Mouse (Mus musculus) embryonic facial prominence, embryonic 11.5 days (tissue): Measurements from ENCODE around the gene Smndc1. TPM values are rescaled to one million over a fixed set of nuclear protein-coding genes. Genes with fewer than 3 reads are reported as not detected.

Experiments used
- ATAC-seq: fragments of 200-750 bp; cut with Nextera tagmentation; replicated peaks from 2 replicates; pipeline ENCODE4 v1.8.0; 2017; ENCODE audit warnings: low read depth; ENCODE audit not compliant: insufficient number of reproducible peaks, low FRiP score, low TSS enrichment
- DNase-seq: peaks from one replicate; pipeline ENCODE4 v3.0.0-alpha.2; 2015; ENCODE audit warnings: low spot score
- H3K27ac ChIP-seq: fragments of 300-500 bp; sonication (generic); replicated peaks from 2 replicates; pipeline ENCODE4 v1.5.1; 2014; ENCODE audit warnings: mild to moderate bottlenecking, low read depth, low read length, control low read depth
- H3K27me3 ChIP-seq: fragments of 300-500 bp; sonication (generic); 2 replicates; pipeline ENCODE4 v1.6.1; 2014; ENCODE audit warnings: mild to moderate bottlenecking, low read length, moderate library complexity, mixed read lengths; ENCODE audit not compliant: control insufficient read depth, insufficient read depth
- H3K36me3 ChIP-seq: fragments of 300-500 bp; sonication (generic); replicated peaks from 2 replicates; pipeline ENCODE4 v1.6.1; 2014; ENCODE audit warnings: low read depth, mild to moderate bottlenecking, low read length, moderate library complexity, mixed read lengths; ENCODE audit not compliant: control insufficient read depth, insufficient read depth
- H3K4me1 ChIP-seq: fragments of 300-500 bp; sonication (generic); 2 replicates; pipeline ENCODE4 v1.6.1; 2014; ENCODE audit warnings: low read length, mixed read lengths; ENCODE audit not compliant: control insufficient read depth, insufficient read depth
- H3K4me2 ChIP-seq: fragments of 300-500 bp; sonication (generic); 2 replicates; pipeline ENCODE4 v1.6.1; 2014; ENCODE audit warnings: low read depth, mild to moderate bottlenecking, control low read depth, low read length, moderate library complexity
- H3K4me3 ChIP-seq: fragments of 300-500 bp; sonication (generic); 2 replicates; pipeline ENCODE4 v1.5.1; 2014; ENCODE audit warnings: low read depth, low read length, control low read depth
- H3K9ac ChIP-seq: fragments of 300-500 bp; sonication (generic); replicated peaks from 2 replicates; pipeline ENCODE4 v1.6.1; 2014; ENCODE audit warnings: mild to moderate bottlenecking, control low read depth, low read length
- H3K9me3 ChIP-seq: fragments of 300-500 bp; sonication (generic); replicated peaks from 2 replicates; pipeline ENCODE4 v1.6.1; 2016; ENCODE audit warnings: mild to moderate bottlenecking, low read length, inconsistent platforms, mixed read lengths; ENCODE audit not compliant: control insufficient read depth
- WGBS: fragments of 180-500 bp; shearing (Covaris S2); extraction: QIAGEN DNeasy Blood & Tissue Kit; methylation state at CpG from one replicate; pipeline ENCODE4 v1.1.7; 2014; 5-methylcytosine and 5-hydroxymethylcytosine counted together
- polyA plus RNA-seq: library from polyadenylated mRNA; unstranded; fragments of >200 nt; fragmentation: Nextera tagmentation; extraction: Ambion mirVana; gene quantifications from 2 replicates; pipeline ENCODE4 v1.2.1, GENCODE M21; 2014

Smndc1 gene
- polyA plus RNA-seq, 1 experiment from 2014 or later, result 57.3 TPM

DNA sequence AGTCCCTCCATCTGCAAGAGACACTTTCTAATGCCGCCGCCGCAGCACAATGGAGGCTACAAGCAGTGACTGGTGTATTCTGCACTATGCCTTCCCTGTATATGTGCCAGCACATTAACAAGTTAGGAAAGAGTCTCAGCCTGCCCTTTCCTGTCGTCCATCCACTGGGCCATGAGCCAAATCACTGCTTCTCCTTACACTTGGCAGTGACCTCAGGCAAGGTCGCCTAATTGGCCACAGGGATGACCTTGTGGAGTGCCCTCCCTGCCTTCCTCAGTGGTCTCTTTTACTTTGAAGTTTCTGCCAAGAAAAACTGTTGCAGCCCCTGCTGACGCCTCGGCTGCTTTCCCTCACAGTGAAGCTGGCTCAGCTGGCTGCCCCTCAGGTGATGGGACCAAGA lies 37.0 kb upstream of the Smndc1 start:
- Histone ChIP-seq H3K36me3 (no peaks in the 10 kb centered on the region), H3K4me1 (no peaks in the 10 kb centered on the region), H3K9me3 (no peaks in the 10 kb centered on the region), H3K4me2 (no peak overlapping the region), H3K27me3 (no peaks in the 10 kb centered on the region), H3K4me3 (no peak overlapping the region), H3K9ac (no peak overlapping the region), H3K27ac (no peak overlapping the region)
- WGBS, result 51% methylated on average over 7 of the region's 7 CpGs
- no peak for ATAC-seq
- DNase-seq, result no peak

DNA sequence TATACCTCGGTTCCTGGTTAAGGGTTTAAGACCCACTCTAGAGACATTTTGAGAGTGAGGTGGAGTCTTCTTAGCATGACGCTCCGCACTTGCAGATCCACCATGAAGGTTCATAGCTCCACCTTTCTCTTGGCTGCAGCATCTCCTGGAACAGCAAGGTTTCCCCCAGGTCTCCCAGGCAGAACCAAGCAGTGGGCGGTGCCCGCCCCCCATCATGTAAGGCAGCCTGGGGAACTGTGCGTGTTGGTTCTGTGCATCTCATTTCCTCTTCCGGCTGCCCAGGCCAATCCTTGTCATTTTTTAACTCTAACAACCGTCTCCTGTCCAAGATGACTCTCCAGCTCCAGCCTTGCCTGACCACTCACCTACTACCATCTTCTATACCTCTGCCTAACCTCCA lies 35.4 kb upstream of the Smndc1 start:
- no peak overlapping the region for H3K4me3 ChIP-seq
- no peak overlapping the region for H3K9ac ChIP-seq
- no peaks in the 10 kb centered on the region for H3K36me3 ChIP-seq
- ATAC-seq (no peak), DNase-seq (no peak)
- H3K27ac ChIP-seq, result no peak overlapping the region
- 90% methylated on average over 8 of the region's 8 CpGs for WGBS
- peaks cover 2% of the 10 kb centered on the region for H3K4me1 ChIP-seq
- no peaks in the 10 kb centered on the region for H3K9me3 ChIP-seq
- no peak overlapping the region for H3K4me2 ChIP-seq
- H3K27me3 ChIP-seq, result no peaks in the 10 kb centered on the region

DNA sequence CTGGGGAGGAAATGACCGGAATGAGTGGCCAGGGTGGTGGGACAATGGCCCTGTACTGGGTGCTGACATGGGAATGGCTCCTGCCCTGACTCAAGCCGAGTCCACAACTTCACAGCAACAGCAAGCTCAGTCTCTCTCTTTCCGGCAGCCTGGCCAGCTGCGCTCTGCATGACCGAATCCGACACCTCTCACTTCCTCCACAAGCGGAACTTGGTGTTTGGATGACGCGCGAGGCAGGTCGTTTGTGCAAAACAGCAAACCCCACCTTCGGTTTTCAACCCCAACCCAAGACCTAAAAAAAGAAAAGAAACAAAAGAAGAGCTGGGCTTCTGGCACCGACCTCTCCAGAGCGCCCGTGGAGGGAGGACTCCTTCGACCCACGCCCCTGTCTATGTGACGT lies 34.3 kb upstream of the Smndc1 start:
- no peak overlapping the region for H3K9ac ChIP-seq
- no peaks in the 10 kb centered on the region for H3K9me3 ChIP-seq
- WGBS, result 64% methylated on average over 18 of the region's 18 CpGs
- H3K27me3 ChIP-seq, result no peaks in the 10 kb centered on the region
- H3K36me3 ChIP-seq, result no peaks in the 10 kb centered on the region
- peaks cover 2% of the 10 kb centered on the region for H3K4me1 ChIP-seq
- no peak overlapping the region for H3K4me3 ChIP-seq
- H3K4me2 ChIP-seq, result no peak overlapping the region
- no peak for DNase-seq
- H3K27ac ChIP-seq, result no peak overlapping the region
- no peak for ATAC-seq

- H3K4me2 ChIP-seq, result no peak overlapping the region
- no peaks in the 10 kb centered on the region for H3K9me3 ChIP-seq
- H3K4me1 ChIP-seq, result peaks cover 2% of the 10 kb centered on the region
- no peak overlapping the region for H3K9ac ChIP-seq
- H3K27ac ChIP-seq, result no peak overlapping the region
- ATAC-seq, result no peak
- no peak overlapping the region for H3K4me3 ChIP-seq
- no peaks in the 10 kb centered on the region for H3K27me3 ChIP-seq
- 60% methylated on average over 17 of the region's 17 CpGs for WGBS
- H3K36me3 ChIP-seq, result no peaks in the 10 kb centered on the region
- DNase-seq, result no peak
Measured at GRCm38 (mm10) chr19:53423816-53424465, 33.6 kb upstream of the Smndc1 start.

- no peak for ATAC-seq
- Histone ChIP-seq H3K4me1 (peaks cover 2% of the 10 kb centered on the region), H3K36me3 (no peaks in the 10 kb centered on the region)
Measured at GRCm38 (mm10) chr19:53423341-53423753, 33.0 kb upstream of the Smndc1 start.

DNA sequence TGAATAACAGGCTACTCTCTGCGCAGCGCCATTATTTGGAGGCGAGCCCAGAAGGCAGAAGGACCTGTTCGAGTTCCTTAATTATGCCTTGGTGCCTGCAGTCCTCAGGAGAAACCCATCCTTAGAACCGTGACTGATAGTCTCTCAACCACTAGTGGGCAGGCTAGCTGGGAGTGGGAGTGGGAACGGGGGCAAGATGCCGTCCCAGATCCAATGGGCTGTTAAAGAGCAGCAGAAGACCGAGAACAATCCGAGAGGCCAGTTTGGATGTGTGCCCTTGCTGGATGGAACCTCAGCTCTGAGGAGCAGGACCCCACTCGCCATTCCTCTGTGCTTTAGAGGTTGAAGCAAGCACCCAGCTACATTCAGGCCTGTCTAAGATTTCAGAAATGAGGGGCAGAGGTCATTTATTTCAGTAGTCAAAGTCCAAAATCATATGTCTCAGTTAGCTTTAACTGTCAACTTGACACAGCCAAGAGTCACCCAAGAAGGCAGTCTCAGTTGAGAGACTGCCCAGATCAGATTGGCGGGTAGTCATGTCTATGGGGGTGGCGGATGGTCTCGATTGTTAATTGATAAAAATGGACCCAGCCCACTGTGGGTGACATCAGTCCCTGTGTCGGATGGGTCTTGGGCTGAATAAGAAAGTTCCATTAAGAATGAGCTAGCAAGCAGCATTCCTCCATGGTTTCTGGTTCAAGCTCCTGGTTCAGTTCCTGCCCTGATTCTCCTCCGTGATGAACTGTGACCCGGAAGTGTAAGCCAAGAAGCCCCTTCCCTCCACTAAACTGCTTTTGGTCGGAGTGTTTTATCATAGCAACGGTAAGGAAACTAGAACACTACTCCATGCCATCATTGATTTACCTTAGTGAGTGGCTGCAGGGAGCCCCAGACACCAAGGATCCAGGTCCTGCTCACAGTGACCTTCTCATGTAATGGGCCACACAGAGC lies 32.3 kb upstream of the Smndc1 start:
- Histone ChIP-seq H3K9ac (no peak overlapping the region), H3K9me3 (no peaks in the 10 kb centered on the region), H3K27me3 (no peaks in the 10 kb centered on the region), H3K4me2 (no peak overlapping the region), H3K4me3 (no peak overlapping the region), H3K36me3 (no peaks in the 10 kb centered on the region), H3K27ac (no peak overlapping the region), H3K4me1 (peaks cover 2% of the 10 kb centered on the region)
- 72% methylated on average over 18 of the region's 18 CpGs for WGBS
- ATAC-seq, result no peak
- DNase-seq, result no peak

More at GRCm38 (mm10) chr19:53423341-53423753, 33.0 kb upstream of the Smndc1 start:
- Histone ChIP-seq H3K4me3 (no peak overlapping the region), H3K9ac (no peak overlapping the region), H3K27me3 (no peaks in the 10 kb centered on the region), H3K4me2 (no peak overlapping the region), H3K27ac (no peak overlapping the region), H3K9me3 (no peaks in the 10 kb centered on the region)
- DNase-seq, result no peak
- WGBS, result 24% methylated on average over 19 of the region's 19 CpGs

GRCm38 (mm10) chr19:53421583-53422188 lies 31.3 kb upstream of the Smndc1 start:
- Histone ChIP-seq H3K9me3 (no peaks in the 10 kb centered on the region), H3K27ac (peak overlapping the region; percentile 70), H3K4me1 (peaks cover 2% of the 10 kb centered on the region), H3K27me3 (no peaks in the 10 kb centered on the region), H3K9ac (peak overlapping the region; percentile 43), H3K4me2 (peak overlapping the region; percentile 72), H3K36me3 (no peaks in the 10 kb centered on the region), H3K4me3 (peak overlapping the region; percentile 38)
- ATAC-seq (peak; percentile 41), DNase-seq (no peak)
- WGBS, result under 1% methylated on average over 6 of the region's 6 CpGs
